Mouse (Mus musculus) testis, adult 2 months (tissue): ENCODE data around the gene Gnai2.

Source experiments
- CTCF ChIP-seq: fragments of 200-500 bp; IDR thresholded peaks from 2 replicates; pipeline ENCODE4 v1.5.1; 2012; ENCODE audit warnings: low read depth, mild to moderate bottlenecking, inconsistent platforms, low read length, moderate library complexity; ENCODE audit not compliant: control insufficient read depth, insufficient read depth, insufficient replicate concordance
- POLR2A ChIP-seq: fragments of 200-500 bp; IDR thresholded peaks from 2 replicates; pipeline ENCODE4 v1.6.1; 2012; ENCODE audit warnings: low read depth, mild to moderate bottlenecking, inconsistent platforms, low read length, moderate library complexity; ENCODE audit not compliant: control insufficient read depth

- no peak for TF ChIP-seq CTCF
- TF ChIP-seq POLR2A = peak; percentile 82; the same call in 1 of the 2 replicates
Measured at GRCm38 (mm10) chr9:107635279-107636028, at the start of gene Gnai2.
